Mouse (Mus musculus) ES-E14 (cell line): ENCODE measurements around the gene Dcun1d3.

ENCODE experiments used
- CHD2 ChIP-seq: IDR thresholded peaks from 2 replicates; pipeline ENCODE4 v1.6.1; 2014; ENCODE audit warnings: mild to moderate bottlenecking, low read depth, low read length, inconsistent platforms
- HCFC1 ChIP-seq: IDR thresholded peaks from 2 replicates; pipeline ENCODE4 v1.6.1; 2012; ENCODE audit warnings: low read length, inconsistent platforms, borderline replicate concordance; ENCODE audit not compliant: insufficient read depth
- MAFK ChIP-seq: IDR thresholded peaks from 2 replicates; pipeline ENCODE4 v1.6.1; 2014; ENCODE audit warnings: mild to moderate bottlenecking, low read depth, low read length, inconsistent platforms; ENCODE audit not compliant: insufficient read depth
- ZNF384 ChIP-seq: IDR thresholded peaks from 2 replicates; pipeline ENCODE4 v1.6.1; 2012; ENCODE audit warnings: low read depth, low read length, inconsistent platforms

DNA sequence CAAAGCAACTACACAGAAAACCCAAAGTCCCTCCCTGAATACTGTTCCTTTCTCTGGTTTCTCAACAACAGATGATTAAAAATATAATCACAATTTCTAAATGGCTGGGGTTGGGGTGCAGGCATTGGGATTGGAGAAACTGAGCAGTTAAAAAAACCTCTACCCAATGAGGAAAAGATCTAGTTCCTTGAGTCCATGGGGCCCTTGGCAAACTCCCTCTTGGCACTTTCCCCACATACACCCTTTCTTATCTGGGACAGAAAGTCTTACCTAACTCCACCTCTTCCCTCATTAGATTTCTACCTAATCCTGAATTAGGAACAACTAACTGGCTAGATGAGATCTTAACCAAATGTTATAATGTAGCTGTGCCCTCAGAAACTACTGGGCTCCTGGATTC lies 41.1 kb downstream of the Dcun1d3 start:
- TF ChIP-seq ZNF384, result no peak
- no peak for TF ChIP-seq HCFC1
- TF ChIP-seq MAFK, result no peak
- no peak for TF ChIP-seq CHD2
